8 mouse cellular contexts compared by ENCODE assay signal in the genomic region with DNA sequence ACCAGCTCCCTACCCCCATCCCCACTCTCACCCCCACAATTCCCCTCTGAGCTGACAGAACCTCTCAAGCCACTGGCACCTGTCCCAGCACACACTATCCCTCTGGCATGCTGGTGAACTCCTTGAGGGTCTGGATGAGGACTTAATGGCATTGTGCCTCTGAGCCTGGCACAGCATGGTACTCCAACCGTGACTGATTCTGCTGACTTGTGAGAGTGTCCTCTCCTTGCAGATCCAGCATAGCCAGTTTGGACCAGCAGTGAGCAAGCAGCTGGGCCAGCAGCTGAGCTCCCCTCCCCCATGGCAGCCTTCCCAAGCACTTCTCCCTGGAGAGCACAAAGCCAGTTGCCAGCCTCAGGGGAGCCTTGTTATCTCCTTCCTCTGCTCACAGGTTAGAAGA. TPM values are rescaled to one million over a fixed set of nuclear protein-coding genes. Genes with fewer than 3 reads are reported as not detected.
DNase-seq lines count a peak whose midpoint lies in the region; ATAC-seq and TF ChIP-seq lines count a peak whose summit lies in the region.

No protein-coding gene starts in this region.

- no peak for TF ChIP-seq CTCF in layer of hippocampus, adult 2 months (conservative IDR thresholded peaks at IDR 0.05)

- DNase-seq in layer of hippocampus, adult 11-12 months (ENCODE audit: low spot score) = peak; percentile 72
- DNase-seq in layer of hippocampus, adult 9-10 months (ENCODE audit: low spot score) = no peak
- peak; percentile 68 for DNase-seq in embryonic facial prominence, embryonic 14.5 days (ENCODE audit: low spot score)
- peak; percentile 56 for DNase-seq in layer of hippocampus, adult 2 months (ENCODE audit: low spot score in 2 of 2)
- peak; percentile 56 for DNase-seq in testis, postnatal 14 days (ENCODE audit: low spot score)
- no peak for DNase-seq in T-cell, adult 2 months (ENCODE audit: low spot score)

- H3K4me3 ChIP-seq in embryonic facial prominence, embryonic 14.5 days (ENCODE audit: low read depth, low read length) = no peak overlapping the region
- H3K4me3 ChIP-seq in heart, embryonic 16.5 days (ENCODE audit: low read length) = no peak overlapping the region
- no peak overlapping the region for H3K4me3 ChIP-seq in layer of hippocampus, adult 2 months
- no peak overlapping the region for H3K4me3 ChIP-seq in midbrain, embryonic 12.5 days

- H3K36me3 ChIP-seq in embryonic facial prominence, embryonic 14.5 days (ENCODE audit: control insufficient read depth, insufficient read depth, low read length) = no peaks in the 10 kb centered on the region
- H3K36me3 ChIP-seq in heart, embryonic 16.5 days (ENCODE audit: control insufficient read depth, insufficient read depth) = no peaks in the 10 kb centered on the region
- no peaks in the 10 kb centered on the region for H3K36me3 ChIP-seq in midbrain, embryonic 12.5 days

- whole genome bisulfite sequencing in embryonic facial prominence, embryonic 14.5 days = 20% methylated on average over 1 of the region's 1 CpGs
- WGBS in heart, embryonic 16.5 days = 10% methylated on average over 1 of the region's 1 CpGs
- WGBS in midbrain, embryonic 12.5 days = 4% methylated on average over 1 of the region's 1 CpGs

- no peaks in the 10 kb centered on the region for H3K27me3 ChIP-seq in embryonic facial prominence, embryonic 14.5 days (replicated peaks; ENCODE audit: control insufficient read depth, insufficient read depth, low read length)
- no peaks in the 10 kb centered on the region for H3K27me3 ChIP-seq in heart, embryonic 16.5 days (ENCODE audit: control insufficient read depth, insufficient read depth, low read length)
- H3K27me3 ChIP-seq in midbrain, embryonic 12.5 days = no peaks in the 10 kb centered on the region

- peak; percentile 80 for ATAC-seq in embryonic facial prominence, embryonic 14.5 days (ENCODE audit: low read depth)
- ATAC-seq in heart, embryonic 16.5 days (replicated peaks; ENCODE audit: extremely low read depth, insufficient read depth, low FRiP score) = peak; percentile 73
- peak; percentile 9; the same call in 1 of the 2 replicates for ATAC-seq in midbrain, embryonic 12.5 days (ENCODE audit: low FRiP score, low read depth)

- no peak overlapping the region for H3K27ac ChIP-seq in embryonic facial prominence, embryonic 14.5 days (replicated peaks; ENCODE audit: low read depth, low read length)
- H3K27ac ChIP-seq in heart, embryonic 16.5 days (ENCODE audit: low read length) = peak overlapping the region; percentile 79
- peak overlapping the region; percentile 76 for H3K27ac ChIP-seq in layer of hippocampus, adult 2 months
- no peak overlapping the region for H3K27ac ChIP-seq in midbrain, embryonic 12.5 days (replicated peaks)

- H3K4me1 ChIP-seq in embryonic facial prominence, embryonic 14.5 days (ENCODE audit: control insufficient read depth, insufficient read depth, low read length) = peaks cover 14% of the 10 kb centered on the region
- peaks cover 33% of the 10 kb centered on the region for H3K4me1 ChIP-seq in heart, embryonic 16.5 days (ENCODE audit: control insufficient read depth, insufficient read depth, low read length)
- peaks cover 20% of the 10 kb centered on the region for H3K4me1 ChIP-seq in midbrain, embryonic 12.5 days

- no peak overlapping the region for H3K4me2 ChIP-seq in embryonic facial prominence, embryonic 14.5 days (ENCODE audit: low read depth, low read length)
- H3K4me2 ChIP-seq in heart, embryonic 16.5 days (ENCODE audit: low read depth, low read length) = peak overlapping the region; percentile 13
- H3K4me2 ChIP-seq in midbrain, embryonic 12.5 days (replicated peaks) = no peak overlapping the region

- H3K9me3 ChIP-seq in embryonic facial prominence, embryonic 14.5 days (ENCODE audit: control insufficient read depth, low read length) = no peaks in the 10 kb centered on the region
- no peaks in the 10 kb centered on the region for H3K9me3 ChIP-seq in heart, embryonic 16.5 days (replicated peaks; ENCODE audit: control insufficient read depth, low read length)
- H3K9me3 ChIP-seq in midbrain, embryonic 12.5 days = no peaks in the 10 kb centered on the region

- H3K9ac ChIP-seq in embryonic facial prominence, embryonic 14.5 days (ENCODE audit: low read depth, low read length) = no peak overlapping the region
- no peak overlapping the region for H3K9ac ChIP-seq in heart, embryonic 16.5 days (ENCODE audit: low read length)
- no peak overlapping the region for H3K9ac ChIP-seq in midbrain, embryonic 12.5 days (replicated peaks)

RNA-seq across cellular contexts. Expression of a gene that starts 32.3 kb away (rescaled TPM):
- 27.3 and 34.6 TPM in 2 replicates for polyA plus RNA-seq in embryonic facial prominence, embryonic 14.5 days (2014; fragmentation: Nextera tagmentation; extraction: Ambion mirVana)
- polyA plus RNA-seq in heart, embryonic 16.5 days (2015; fragmentation: Nextera tagmentation; extraction: Ambion mirVana) = 22.8 and 27.2 TPM in 2 replicates
- 10 to 100 TPM; 68.6 to 73.2 TPM for total RNA-seq in layer of hippocampus, adult 2 months (2021)
- 11.3 and 12.3 TPM in 2 replicates for polyA plus RNA-seq in midbrain, embryonic 12.5 days (2016; fragmentation: Nextera tagmentation; extraction: Ambion mirVana)

Comparison
In these comparisons a context has a peak if more than half of its experiments do, and no peak if none do; other contexts are left out.
1. DNase-seq: peak in layer of hippocampus, adult 11-12 months (single experiment), embryonic facial prominence, embryonic 14.5 days (single experiment), layer of hippocampus, adult 2 months (2 of 2) and testis, postnatal 14 days (single experiment); none in layer of hippocampus, adult 9-10 months (single experiment) and T-cell, adult 2 months (single experiment).
2. ATAC-seq: peak in every context shown above with its lines; median percentile 80 in embryonic facial prominence, embryonic 14.5 days; 73 in heart, embryonic 16.5 days; 9 in midbrain, embryonic 12.5 days.
3. H3K27ac ChIP-seq: peak in heart, embryonic 16.5 days (single experiment) and layer of hippocampus, adult 2 months (single experiment); none in embryonic facial prominence, embryonic 14.5 days (single experiment) and midbrain, embryonic 12.5 days (single experiment).